Mouse (Mus musculus) ZHBTc4 (cell line): Measurements from ENCODE around the gene Hand1.
"Not testable (repeated sequence)": the region's sequence is repeated elsewhere in the genome, so short reads cannot be mapped to it uniquely, and the experiment has no call there.

Experiments used
- DNase-seq: peaks from one replicate; pipeline ENCODE4 v3.0.0-alpha.2; 2011; ENCODE audit warnings: low read depth, low spot score

The Hand1 gene

DNA sequence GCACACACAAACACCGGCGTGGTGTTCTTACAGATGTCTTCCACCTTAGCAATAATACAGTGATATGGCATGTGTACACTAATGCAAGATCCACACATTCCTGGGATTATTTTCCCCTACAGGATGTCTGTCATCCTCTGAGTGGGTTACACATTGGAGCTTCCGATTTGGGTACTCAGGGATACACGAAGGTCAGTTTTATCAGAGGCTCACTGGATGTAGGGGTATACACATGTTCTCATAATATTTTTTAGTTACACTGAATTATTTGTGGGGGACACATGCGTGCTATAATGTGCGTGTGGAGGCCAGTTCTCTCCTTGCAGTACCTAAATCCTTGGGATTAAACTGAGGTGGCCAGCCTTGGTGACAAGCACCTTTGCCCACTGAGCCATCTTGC, 1.4 kb upstream of the Hand1 start:
- no peak for DNase-seq

DNA sequence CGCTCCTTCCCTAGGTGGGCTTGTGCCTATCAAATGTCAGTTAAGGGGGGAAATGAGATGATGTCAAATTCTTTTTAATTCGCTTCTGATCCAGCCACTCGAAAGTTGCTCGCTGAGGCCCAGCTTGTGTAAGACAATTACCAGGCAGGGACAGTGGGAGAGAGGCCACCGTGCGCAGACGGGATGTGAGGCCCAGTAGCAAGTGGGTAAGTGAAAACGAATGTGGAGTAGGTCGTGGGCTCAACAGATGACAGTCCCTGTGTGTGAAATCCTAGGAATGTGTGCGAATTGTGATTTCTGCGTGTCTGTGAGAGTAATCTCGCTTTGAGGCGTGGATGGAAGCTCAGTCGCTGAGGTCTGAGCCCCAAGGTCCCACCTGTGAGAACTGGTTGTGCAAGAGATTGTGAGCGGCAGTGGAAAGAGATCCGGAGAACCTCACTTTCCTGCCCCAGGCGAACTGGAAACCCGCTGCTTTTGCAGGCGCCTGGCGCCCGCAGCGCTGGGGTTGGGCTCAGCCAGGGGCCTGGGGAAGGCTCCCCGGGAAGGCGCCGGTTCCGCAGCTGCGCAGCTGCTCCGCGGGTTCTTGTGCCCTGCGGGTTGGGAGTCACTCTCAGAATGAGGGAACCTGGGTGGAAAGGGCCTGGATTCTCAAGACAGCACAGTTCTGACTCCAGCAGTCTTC, 819 bp upstream of the Hand1 start:
- peak; percentile 52 for DNase-seq

DNA sequence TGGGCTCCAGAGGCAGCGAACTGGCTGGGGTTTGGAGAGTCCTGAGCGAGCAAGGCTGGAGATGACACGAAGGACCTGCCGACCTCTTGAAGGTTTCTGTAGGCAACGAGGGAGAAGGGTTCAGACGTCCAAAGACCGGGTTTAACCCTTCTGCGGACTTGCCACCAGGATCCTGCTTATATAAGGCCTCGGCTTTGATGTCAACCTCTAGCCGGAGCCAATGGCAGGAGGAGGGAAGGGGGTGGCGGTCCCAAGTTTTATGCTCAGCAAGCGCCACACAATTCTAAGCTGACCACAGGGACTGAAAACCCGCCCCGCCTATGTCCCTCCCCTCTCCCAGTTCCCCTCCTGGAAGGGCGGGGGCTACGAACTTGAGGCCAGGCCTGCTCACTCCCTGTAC, 757 bp downstream of the Hand1 start:
- DNase-seq = peak; percentile 60

DNA sequence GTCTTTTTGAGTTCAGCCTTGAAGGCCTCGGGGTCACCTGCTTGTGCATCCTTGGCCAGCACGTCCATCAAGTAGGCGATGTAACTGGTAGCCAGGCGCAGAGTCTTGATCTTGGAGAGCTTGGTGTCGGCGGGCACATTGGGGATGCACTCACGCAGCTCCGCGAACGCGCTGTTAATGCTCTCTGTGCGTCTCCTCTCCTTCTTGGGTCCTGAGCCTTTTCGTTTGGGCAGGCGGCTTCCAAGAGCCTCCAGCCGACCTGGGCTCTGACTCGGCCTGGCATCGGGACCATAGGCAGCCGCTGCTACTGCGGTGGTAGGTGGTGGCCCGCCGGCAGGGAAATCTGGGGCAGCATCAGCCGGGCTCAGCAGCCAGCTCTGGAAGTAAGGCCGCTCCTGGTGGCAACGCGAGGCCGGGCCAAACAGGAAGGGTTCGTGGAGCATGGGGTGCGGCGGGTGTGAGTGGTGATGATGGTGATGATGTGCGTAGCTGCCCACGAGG, 1.3 kb downstream of the Hand1 start:
- DNase-seq = peak; percentile 62

DNA sequence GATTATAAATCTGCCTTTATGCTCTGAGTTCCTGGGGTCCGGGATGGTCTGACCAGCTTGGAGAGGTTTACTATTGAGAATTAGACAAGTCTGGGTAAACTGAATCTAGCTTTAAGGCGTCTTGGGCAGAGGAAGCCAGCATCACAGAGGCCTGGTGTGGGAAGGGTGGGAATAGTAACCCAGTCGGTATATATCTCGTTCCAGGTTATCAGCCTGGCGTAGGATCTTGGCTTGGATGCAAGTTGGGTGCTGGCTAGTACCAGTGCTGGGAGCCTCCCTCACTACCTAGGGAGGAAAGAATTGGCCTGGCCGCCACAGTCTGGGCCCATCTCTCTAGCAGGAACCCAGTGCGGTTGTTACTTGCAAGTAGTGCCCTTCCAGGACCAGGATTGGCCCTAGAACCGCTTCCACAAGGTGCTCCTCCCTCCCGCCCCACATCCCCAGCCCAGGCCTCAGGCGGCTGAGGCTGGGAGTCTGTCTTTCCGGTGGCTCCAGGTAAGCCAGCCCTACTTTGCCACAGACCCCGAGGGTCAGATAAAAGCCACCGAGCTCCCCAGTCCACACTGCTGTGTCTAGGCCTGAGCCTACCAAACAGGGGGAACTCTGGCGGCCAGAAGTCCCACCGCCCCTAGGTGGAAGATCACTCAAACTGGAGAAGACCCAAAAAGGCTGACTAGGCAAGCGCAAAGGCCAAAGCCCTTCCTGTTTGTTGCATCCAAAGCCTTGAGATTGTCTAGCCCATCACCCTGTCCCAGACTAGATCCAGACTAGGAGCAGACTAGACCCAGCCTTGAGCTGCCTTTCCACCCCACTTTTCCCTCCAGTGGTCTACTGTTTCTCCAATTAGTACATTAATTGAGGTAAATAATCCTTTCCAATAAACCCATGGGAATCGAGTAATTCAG, 2.5 kb downstream of the Hand1 start:
- peak; percentile 70 for DNase-seq

DNA sequence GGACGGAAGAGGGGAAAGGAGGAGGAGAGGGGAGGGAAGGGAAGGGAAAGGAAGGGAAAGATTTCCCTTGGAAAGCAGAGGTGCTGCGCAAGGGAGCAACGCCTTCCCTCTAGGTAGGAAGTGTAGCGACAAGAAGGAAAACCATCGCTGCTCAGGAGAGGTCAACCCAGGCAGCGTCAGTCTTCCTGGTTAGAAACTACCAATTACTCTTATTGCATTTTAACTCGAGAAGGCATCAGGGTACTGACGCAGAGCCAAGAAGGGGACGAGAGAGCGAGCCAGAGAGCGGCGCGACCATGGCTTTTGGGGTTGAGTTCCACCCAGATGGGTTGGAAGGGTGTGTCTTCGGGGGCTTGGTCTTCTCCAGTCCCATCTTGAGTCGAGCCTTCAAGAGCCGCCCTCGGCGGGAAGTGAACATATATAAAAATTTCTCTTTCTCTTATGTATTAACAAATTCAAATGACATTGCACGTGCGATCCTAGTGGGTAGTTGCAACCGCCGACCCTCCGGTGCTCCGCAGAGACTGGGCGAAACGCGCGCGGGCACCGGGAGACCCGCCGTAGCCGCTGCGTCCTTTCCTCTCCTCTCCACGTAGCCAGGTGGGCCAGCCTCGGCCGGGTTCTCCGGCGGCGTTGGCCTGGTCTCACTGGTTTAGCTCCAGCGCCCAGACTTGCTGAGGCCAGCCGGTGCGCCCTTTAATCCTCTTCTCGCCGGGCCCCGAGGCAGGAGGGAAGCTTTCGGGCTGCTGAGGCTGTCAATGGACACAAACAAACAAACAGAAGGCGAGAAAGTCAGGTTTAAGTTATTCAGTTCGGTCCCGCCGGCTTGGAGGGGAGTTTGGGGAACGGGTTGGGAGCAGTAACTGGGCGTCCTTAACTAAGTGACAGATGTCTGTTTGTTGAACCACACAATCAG, 3.4 kb downstream of the Hand1 start:
- no peak for DNase-seq

DNA sequence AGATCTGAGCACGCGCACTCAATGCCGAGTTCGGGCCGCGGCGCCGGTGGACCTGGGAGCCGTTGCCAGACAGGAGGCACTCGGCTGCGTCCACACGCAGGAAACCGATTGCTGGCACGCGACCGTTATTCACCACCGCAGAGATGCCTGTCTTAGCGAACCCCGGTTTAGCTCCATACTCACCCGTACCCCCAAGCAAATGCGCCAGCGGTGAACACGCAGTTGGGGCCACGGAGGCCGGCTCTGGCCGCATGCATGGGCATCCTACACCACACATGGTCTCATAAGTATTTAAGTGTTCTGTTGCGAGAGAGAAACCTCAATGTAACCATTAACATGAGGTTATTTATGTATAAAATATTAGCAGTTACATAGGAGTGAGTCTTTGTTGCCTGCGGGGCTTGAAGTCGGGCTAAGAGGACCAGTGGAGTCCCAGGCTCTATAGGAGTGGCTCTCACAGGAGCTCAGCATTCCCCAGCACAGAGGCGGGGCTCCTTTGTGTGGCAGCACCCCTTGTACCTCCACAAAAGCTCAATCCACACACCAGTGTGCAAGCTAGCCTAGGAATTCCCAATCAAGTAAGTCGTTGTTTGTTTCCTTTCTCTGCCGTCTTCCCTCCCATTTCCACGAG, 4.6 kb downstream of the Hand1 start:
- DNase-seq = no peak

DNA sequence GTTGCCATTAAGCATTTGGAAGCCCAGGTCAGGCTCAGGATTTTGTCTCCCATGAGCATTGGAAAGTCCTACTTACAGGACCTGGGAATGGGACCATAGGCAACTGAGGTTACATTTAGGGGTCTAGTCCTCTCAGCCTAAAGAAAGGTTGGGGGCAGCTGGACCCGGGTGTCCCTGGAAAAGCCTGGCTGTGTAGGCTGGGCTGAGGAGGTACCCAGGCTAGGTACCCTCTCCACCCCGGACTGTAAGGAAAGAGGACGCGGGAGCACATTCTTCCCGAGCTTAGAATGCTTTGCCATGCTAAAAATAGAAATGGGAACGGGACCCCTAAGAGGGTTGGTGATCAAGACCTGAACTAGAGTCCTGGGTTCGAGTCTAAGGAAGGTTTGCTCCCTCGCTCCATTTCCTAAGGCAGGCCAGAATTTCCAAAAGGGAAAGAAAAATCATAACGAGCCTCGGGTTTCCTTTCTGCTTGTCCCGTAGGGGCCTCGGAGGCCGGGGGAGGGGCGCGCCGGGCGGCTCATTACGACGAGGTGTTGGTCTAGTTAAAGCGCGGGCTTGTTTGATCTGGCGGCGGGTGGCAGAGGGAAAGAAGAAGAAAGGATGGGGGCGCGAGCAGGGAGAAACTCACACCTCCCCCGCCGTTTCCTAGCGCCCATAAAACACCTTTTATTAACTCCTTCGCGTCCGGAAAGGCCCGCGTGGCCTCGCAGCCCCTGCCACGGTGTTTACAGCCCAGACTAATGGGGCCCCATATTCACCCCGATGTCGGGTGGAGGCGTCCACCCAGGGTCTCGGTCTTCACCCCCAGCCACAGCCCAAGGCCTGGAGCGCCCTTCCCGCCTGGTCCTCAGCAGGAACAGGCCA, 5.3 kb downstream of the Hand1 start:
- no peak for DNase-seq

DNA sequence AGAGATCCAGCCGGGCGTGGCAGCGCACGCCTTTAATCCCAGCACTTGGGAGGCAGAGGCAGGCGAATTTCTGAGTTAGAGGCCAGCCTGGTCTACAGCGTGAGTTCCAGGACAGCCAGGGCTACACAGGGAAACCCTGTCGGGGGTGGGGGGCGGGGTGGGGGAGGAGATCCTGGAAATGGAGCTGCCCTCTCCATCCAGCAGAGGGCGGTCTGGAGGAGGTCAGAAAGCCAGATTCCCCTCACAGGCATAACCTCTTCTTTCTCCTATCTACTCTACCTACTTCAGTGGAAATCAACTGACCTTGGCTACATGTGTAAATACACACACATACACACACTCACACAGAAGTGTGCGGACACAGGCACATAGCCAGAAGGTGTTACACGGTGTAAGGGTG, 7.4 kb downstream of the Hand1 start:
- peak; percentile 72 for DNase-seq

DNA sequence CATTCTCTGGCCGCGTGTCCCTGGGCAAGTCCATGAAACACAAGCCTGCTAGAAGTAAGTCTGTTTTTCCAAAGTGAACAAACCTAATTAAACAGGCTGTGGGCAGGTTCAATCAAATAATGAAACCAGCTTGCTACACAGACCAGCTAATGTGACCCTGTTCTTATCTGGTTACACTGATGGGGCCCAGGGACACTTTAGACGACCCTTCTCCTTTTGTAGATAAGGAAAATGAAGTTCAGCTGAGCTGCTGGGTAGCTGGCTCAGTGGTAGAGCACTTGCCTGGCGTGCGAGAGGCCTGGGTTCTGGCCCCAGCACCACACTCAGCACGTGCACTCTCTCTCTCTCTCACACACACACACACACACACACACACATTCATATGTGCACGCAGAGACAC, 8.9 kb downstream of the Hand1 start:
- no peak for DNase-seq

DNA sequence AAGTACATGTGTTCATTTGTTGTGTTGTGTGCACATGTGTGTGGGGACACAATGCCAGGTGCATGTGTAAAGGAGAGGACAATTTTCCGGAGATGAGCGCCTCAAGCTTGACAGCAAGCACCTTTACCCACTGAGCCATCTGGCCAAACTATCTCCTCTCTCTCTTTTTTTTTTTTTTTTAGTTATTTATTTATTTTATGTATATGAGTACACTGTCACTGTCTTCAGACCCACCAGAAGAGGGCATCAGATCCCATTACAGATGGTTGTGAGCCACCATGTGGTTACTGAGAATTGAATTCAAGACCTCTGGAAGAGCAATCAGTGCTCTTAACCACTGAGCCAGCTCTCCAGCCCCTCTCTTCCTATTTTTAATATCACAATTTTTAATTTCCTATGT, 9.5 kb downstream of the Hand1 start:
- not testable (repeated sequence) for DNase-seq

DNA sequence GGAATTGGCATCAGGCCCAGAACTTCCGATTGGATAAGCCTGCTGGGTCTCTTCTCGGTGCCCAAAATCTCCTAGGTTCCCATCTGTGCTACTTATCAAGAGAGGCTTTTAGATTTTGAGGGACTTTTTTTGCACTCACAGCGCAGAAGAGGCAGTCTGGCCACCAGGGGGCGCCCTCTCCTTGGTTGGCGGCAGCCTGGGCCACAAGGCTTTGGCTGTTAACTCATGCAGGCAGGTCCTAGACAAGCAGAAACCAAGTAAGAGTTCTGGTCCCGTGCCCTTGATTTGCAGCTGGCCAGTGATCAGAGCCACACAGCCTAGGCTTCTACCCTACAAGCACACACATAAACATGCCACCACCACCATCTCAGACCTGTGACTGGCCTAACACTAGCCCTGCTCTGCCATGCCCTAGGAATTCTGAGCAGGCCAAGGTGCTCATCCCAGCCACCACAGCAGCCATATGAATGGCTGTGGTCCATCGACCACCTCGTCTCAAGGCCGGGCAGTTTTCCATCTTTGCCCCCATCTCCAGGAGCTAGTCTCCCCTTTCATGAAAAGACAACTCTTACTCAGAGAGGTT, 12.5 kb downstream of the Hand1 start:
- DNase-seq = peak; percentile 89

DNA sequence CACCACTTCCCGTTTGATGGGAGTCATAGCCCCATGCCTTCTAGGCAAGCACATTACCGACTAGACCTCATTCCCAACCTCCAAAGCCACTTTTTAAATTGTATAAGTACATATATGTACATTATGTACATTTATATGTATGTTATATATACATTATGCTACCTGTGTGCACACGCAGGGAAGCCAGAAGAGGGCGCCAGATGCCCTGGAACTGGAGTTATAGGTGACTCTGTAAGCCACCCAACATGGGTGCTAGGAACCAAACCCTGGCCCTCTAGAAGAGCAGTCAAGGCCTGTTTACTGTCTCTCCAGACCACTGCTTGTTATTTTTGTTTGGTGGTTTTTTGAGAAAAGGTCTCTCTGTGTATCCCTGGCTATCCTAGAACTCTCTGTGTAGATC, 14.4 kb downstream of the Hand1 start:
- peak; percentile 47 for DNase-seq

DNA sequence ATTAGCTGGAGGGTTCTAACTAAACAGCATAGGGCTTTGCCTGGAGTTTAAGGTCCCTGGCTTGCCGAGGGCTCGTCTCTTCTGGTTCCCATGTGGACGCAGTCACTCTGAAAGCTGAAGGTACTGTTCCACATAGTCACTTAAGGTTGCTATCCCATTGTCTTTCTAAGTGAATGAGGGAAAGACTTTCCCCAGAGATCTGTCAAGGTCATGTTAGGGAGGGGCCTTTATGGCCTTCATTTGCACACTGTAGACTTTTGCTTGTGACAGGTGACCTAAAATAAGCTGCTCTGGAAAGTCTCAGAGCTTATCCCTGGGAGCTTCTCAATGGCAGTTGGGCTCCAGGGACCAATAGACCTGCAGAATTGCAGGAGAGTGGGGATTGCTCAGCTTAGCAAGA, 19.0 kb downstream of the Hand1 start:
- DNase-seq = peak; percentile 71

DNA sequence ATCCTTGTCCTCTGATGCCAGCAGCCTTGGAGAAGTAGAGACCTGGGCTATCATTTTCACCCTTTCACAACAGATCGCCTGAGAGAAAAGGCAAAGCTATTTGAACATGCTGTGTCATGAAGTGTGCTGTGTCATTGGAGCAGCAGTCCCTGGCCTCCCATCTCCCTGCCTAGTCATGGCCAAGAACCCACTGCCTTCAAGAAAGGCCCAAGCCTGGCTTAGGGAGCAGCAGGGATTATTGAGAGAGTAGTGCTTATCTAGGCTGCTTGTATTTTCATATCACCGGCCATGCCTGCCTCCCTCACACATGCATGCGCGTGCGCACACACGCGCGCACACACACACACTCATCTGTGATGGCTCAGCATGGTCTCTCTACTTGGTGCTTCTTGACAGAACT, 20.4 kb downstream of the Hand1 start:
- DNase-seq = no peak

DNA sequence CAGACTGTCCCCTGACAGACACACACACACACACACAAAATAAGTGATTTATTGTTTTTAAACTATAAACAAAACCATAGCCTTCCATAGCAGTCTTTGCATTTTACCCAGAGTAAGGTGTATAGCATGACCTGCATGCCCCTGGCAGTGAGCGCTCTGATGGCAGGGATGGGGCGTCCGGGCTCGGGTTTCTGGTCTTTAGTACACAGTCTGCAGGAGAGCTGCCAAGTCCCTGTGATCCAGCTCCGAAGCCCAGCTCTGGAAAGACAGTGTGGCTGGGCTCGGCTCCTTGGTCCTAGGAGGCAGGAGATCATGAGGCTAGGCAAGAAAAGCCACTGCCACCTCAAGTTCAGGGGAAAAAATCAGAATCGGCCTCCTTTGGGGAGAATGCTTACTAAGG, 21.6 kb downstream of the Hand1 start:
- DNase-seq = no peak

DNA sequence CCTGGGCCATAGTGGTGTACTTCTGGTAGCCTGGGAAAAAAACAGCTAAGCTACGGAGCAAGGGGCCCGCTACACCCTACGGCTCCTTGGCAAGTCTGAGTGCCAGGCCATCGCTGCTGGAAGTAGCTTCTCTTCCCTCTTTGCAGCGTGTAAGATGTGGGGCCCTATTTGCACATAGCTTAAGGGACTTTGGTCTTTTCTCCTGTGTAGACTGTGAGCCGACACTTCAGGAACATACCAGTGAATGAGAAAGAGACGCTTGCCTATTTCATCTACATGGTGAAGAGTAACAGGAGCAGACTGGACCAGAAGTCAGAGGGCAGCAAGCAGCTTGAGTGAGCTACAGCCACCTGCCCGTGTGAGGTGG, 22.9 kb downstream of the Hand1 start:
- no peak for DNase-seq

DNA sequence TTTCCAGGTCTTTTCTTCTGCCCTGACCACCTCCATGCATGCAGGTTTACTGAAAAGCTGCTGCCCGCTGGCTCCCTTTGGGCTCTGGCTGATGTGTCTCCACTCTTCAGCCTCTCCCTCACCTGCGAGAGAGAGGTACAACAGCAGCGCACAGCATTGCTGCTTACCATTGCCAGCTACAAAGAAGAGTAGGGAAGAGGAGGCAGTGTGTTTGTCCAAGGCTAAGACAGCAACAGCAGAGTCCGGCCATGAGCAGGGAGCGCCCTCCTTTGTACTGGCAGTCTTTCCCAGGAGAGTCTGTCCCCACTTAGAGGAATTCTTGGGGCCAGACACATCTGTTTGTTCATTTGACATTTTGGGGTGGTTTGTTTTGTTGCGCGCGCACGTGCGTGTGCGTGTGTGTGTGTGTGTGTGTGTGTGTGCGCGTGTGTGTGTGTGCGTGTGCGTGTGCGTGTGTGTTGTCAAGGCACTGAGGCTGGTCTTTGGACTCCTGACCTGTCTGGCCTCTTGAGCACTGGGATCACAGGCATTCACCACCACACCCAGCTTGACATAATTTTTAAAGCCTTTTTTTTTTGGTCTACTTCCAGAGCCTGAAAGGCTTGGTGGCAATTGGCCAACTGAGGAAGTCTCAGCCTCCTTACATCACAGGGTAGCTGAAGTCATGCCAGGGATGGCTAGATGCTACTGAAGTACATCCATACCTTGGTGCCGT, 23.4 kb downstream of the Hand1 start:
- DNase-seq = no peak

DNA sequence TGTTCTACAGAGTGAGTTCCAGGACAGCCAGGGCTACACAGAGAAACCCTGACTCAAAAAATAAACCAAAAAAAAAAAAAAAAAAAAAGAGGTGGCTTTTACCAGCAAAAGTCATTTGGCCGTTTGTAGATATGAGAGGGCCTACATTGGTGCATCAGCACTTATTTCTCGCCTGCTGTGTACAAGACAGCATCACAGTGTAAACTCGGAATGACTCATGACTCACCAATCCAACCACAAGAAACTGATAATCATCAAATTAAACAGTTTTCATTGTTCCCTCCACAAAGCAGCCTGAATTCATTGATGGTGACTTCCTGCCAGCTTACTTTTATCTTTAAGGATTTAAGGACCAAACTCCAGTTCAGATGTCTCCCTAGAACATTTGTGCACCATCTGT, 27.6 kb downstream of the Hand1 start:
- DNase-seq = no peak

DNA sequence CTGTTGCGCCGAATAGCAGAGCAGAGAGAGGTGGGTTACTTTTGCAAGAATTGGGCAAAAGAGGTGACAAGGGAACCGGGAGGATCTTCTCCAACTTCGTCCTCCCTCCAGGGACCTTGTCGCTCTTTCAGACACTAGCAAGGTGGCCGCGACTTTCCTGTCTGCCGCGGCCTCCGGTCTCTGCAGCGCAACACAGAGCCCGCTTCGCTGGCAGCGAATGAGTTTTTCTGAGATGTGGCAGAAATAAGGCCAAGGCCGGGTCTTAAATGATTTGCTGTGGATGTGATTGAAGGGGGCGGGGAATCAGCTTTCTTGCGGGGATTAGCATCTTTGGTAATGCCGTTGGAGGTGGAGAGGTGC, 30.1 kb downstream of the Hand1 start:
- no peak for DNase-seq
